Mouse (Mus musculus) CD4-positive, CD25-positive, alpha-beta regulatory T cell, adult 4 months (primary cell): ENCODE results near the gene Naip2. TPM values are rescaled to one million over a fixed set of nuclear protein-coding genes. Genes with fewer than 3 reads are reported as not detected.
"Not testable (repeated sequence)": the region's sequence is repeated elsewhere in the genome, so short reads cannot be mapped to it uniquely, and the experiment has no call there.

Experiments used
- ATAC-seq: one replicate; pipeline ENCODE4 v1.8.0; 2017
- polyA plus RNA-seq, 2 experiments: library from polyadenylated mRNA; unstranded; fragments of 100-300 nt; shearing (Covaris generic); gene quantifications; one replicate each; pipeline ENCODE4 v1.2.1; 2017

The Naip2 gene
- 10 to 100 TPM in 1 of 2 experiments, 1 to 10 TPM in 1; 7.3 to 13.2 TPM for polyA plus RNA-seq

- ATAC-seq, result peak; percentile 96
Measured at GRCm38 (mm10) chr13:100201659-100202333, at the start of gene Naip2. TSS of gene Naip2 (minus strand) at chr13:100202092.

GRCm38 (mm10) chr13:100246896-100247519 lies 45.1 kb upstream of the Naip2 start:
- peak; percentile 91 for ATAC-seq

- ATAC-seq, result not testable (repeated sequence)
Measured at GRCm38 (mm10) chr13:100246223-100246622, 44.3 kb upstream of the Naip2 start, which contains the start of gene Naip5. TSS of gene Naip5 (minus strand) at chr13:100246323.

GRCm38 (mm10) chr13:100243702-100244101 lies 41.8 kb upstream of the Naip2 start:
- no peak for ATAC-seq

GRCm38 (mm10) chr13:100213683-100214082 lies 11.8 kb upstream of the Naip2 start:
- not testable (repeated sequence) for ATAC-seq

- ATAC-seq, result no peak
Measured at GRCm38 (mm10) chr13:100210540-100210939, 8.6 kb upstream of the Naip2 start.

GRCm38 (mm10) chr13:100203319-100203718 lies 1.4 kb upstream of the Naip2 start:
- no peak for ATAC-seq

- no peak for ATAC-seq
Measured at GRCm38 (mm10) chr13:100200778-100201177, 1.1 kb downstream of the Naip2 start.

GRCm38 (mm10) chr13:100195421-100195820 lies 6.5 kb downstream of the Naip2 start:
- no peak for ATAC-seq

- ATAC-seq, result not testable (repeated sequence)
Measured at GRCm38 (mm10) chr13:100183111-100183510, 18.8 kb downstream of the Naip2 start.

GRCm38 (mm10) chr13:100174360-100174759 lies 27.5 kb downstream of the Naip2 start:
- not testable (repeated sequence) for ATAC-seq

GRCm38 (mm10) chr13:100166378-100166777 lies 35.5 kb downstream of the Naip2 start:
- not testable (repeated sequence) for ATAC-seq

GRCm38 (mm10) chr13:100162467-100162866 lies 39.4 kb downstream of the Naip2 start:
- ATAC-seq, result not testable (repeated sequence)

- ATAC-seq, result not testable (repeated sequence)
Measured at GRCm38 (mm10) chr13:100161171-100161870, 40.6 kb downstream of the Naip2 start.

GRCm38 (mm10) chr13:100156624-100157023 lies 45.3 kb downstream of the Naip2 start:
- ATAC-seq, result no peak

GRCm38 (mm10) chr13:100152659-100153058 lies 49.2 kb downstream of the Naip2 start:
- ATAC-seq, result no peak

GRCm38 (mm10) chr13:100141646-100142314 lies 60.1 kb downstream of the Naip2 start:
- no peak for ATAC-seq

- peak; percentile 32 for ATAC-seq
Measured at GRCm38 (mm10) chr13:100125258-100125643, 76.6 kb downstream of the Naip2 start.

- ATAC-seq, result peak; percentile 97
Measured at GRCm38 (mm10) chr13:100124423-100125257, 77.3 kb downstream of the Naip2 start, which contains the start of gene Smn1. TSS of gene Smn1 (plus strand) at chr13:100124852.

- ATAC-seq, result no peak
Measured at GRCm38 (mm10) chr13:100123970-100124369, 77.9 kb downstream of the Naip2 start.

GRCm38 (mm10) chr13:100112218-100112972 lies 89.5 kb downstream of the Naip2 start:
- ATAC-seq, result no peak
